Mouse (Mus musculus): ENCODE measurements around the gene Lbx2.

GRCm38 (mm10) chr6:83053136-83053960 is 32.8 kb upstream of the Lbx2 start:
- TF ChIP-seq POLR2A (IDR thresholded peaks at IDR 0.05; ENCODE audit: borderline replicate concordance, low read depth, low read length) (no peak), CTCF (IDR thresholded peaks at IDR 0.05; ENCODE audit: low read depth, low read length) (peak; percentile 4; the same call in 1 of the 2 replicates)

All from bone marrow macrophage, adult 2 months (primary cell).